Mouse (Mus musculus) liver, postnatal 0 days (tissue): Measurements from ENCODE around the gene Col7a1. TPM values are rescaled to one million over a fixed set of nuclear protein-coding genes. Genes with fewer than 3 reads are reported as not detected.

Source experiments
- ATAC-seq: fragments of 200-750 bp; cut with Nextera tagmentation; 2 replicates; pipeline ENCODE4 v1.8.0; 2017; ENCODE audit warnings: mild to moderate bottlenecking, moderate library complexity
- DNase-seq: peaks from one replicate; pipeline ENCODE4 v3.0.0-alpha.2; 2016
- H3K27ac ChIP-seq: fragments of 300-500 bp; sonication (generic); 2 replicates; pipeline ENCODE4 v1.5.1; 2014; ENCODE audit warnings: antibody characterized with exemption, moderate library complexity, mild to moderate bottlenecking, low read depth
- H3K27me3 ChIP-seq: fragments of 300-500 bp; sonication (generic); 2 replicates; pipeline ENCODE4 v1.6.1; 2014; ENCODE audit warnings: low read length, control low read depth, mixed read lengths; ENCODE audit not compliant: insufficient read depth
- H3K36me3 ChIP-seq: fragments of 300-500 bp; sonication (generic); replicated peaks from 2 replicates; pipeline ENCODE4 v1.6.1; 2014; ENCODE audit warnings: mild to moderate bottlenecking, control low read depth, low read length, moderate library complexity, mixed read lengths; ENCODE audit not compliant: insufficient read depth
- H3K4me1 ChIP-seq: fragments of 300-500 bp; sonication (generic); 2 replicates; pipeline ENCODE4 v1.6.1; 2014; ENCODE audit warnings: antibody characterized with exemption, mild to moderate bottlenecking, control low read depth; ENCODE audit not compliant: insufficient read depth
- H3K4me2 ChIP-seq: fragments of 300-500 bp; sonication (generic); 2 replicates; pipeline ENCODE4 v1.6.1; 2014; ENCODE audit warnings: low read depth, mild to moderate bottlenecking, low read length, moderate library complexity, mixed read lengths
- H3K4me3 ChIP-seq: fragments of 300-500 bp; sonication (generic); 2 replicates; pipeline ENCODE4 v1.5.1; 2014; ENCODE audit warnings: low read depth, low read length
- H3K9ac ChIP-seq: fragments of 300-500 bp; sonication (generic); replicated peaks from 2 replicates; pipeline ENCODE4 v1.6.1; 2014; ENCODE audit warnings: mild to moderate bottlenecking, moderate library complexity
- H3K9me3 ChIP-seq: fragments of 300-500 bp; sonication (generic); 2 replicates; pipeline ENCODE4 v1.6.1; 2016; ENCODE audit warnings: mild to moderate bottlenecking, control low read depth, low read length, mixed read lengths
- CTCF ChIP-seq: sonication (generic); IDR thresholded peaks from 2 replicates; pipeline ENCODE4 v1.5.1; 2016; ENCODE audit warnings: antibody characterized with exemption, low read depth
- EP300 ChIP-seq: IDR thresholded peaks from 2 replicates; pipeline ENCODE4 v1.6.1; 2016; ENCODE audit warnings: antibody characterized with exemption, low read depth, mild to moderate bottlenecking
- WGBS: fragments of 180-500 bp; shearing (Covaris S2); extraction: QIAGEN DNeasy Blood & Tissue Kit; methylation state at CpG from one replicate; pipeline ENCODE4 v1.1.7; 2014; ENCODE audit not compliant: insufficient replicate concordance; 5-methylcytosine and 5-hydroxymethylcytosine counted together
- polyA plus RNA-seq: library from polyadenylated mRNA; unstranded; fragments of >200 nt; fragmentation: Nextera tagmentation; extraction: Ambion mirVana; gene quantifications from 2 replicates; pipeline ENCODE4 v1.2.1, GENCODE M21; 2015

The Col7a1 gene
- 0.05 and 0.13 TPM in 2 replicates for polyA plus RNA-seq

- WGBS = 14% methylated on average over 15 of the region's 15 CpGs
- no peak for TF ChIP-seq CTCF
- no peak for TF ChIP-seq EP300
Measured at GRCm38 (mm10) chr9:108953081-108953636, at the start of gene Col7a1. Gene Col7a1, plus strand, starts transcription at chr9:108953586.

GRCm38 (mm10) chr9:108912308-108912707, 41.1 kb upstream of the Col7a1 start:
- Histone ChIP-seq H3K27me3 (no peaks in the 10 kb centered on the region), H3K4me2 (no peak overlapping the region), H3K9ac (no peak overlapping the region), H3K36me3 (no peaks in the 10 kb centered on the region), H3K4me1 (no peaks in the 10 kb centered on the region), H3K9me3 (no peaks in the 10 kb centered on the region), H3K27ac (no peak overlapping the region), H3K4me3 (no peak overlapping the region)
- 0 out of 2 replicates have a peak, but pooled peaks have one; percentile 21 for ATAC-seq
- no peak for DNase-seq
- WGBS = 58% methylated on average over 6 of the region's 6 CpGs
- TF ChIP-seq EP300 = no peak
- no peak for TF ChIP-seq CTCF

More at GRCm38 (mm10) chr9:108953081-108953636, at the start of gene Col7a1:
- ATAC-seq (no peak), DNase-seq (no peak)
- Histone ChIP-seq H3K9ac (no peak within 1 kb of the TSS), H3K27me3 (peaks cover 13% of the 10 kb centered on the region; the same call in 1 of the 2 replicates), H3K4me2 (no peak within 1 kb of the TSS), H3K4me3 (no peak within 1 kb of the TSS), H3K27ac (no peak within 1 kb of the TSS), H3K9me3 (no peaks in the 10 kb centered on the region), H3K4me1 (no peaks in the 10 kb centered on the region), H3K36me3 (peaks cover 24% of the 10 kb centered on the region)

GRCm38 (mm10) chr9:108913161-108913560, 40.2 kb upstream of the Col7a1 start:
- 80% methylated on average over 7 of the region's 7 CpGs for WGBS
- Histone ChIP-seq H3K27me3 (no peaks in the 10 kb centered on the region), H3K9me3 (no peaks in the 10 kb centered on the region), H3K36me3 (no peaks in the 10 kb centered on the region), H3K4me3 (no peak overlapping the region), H3K27ac (no peak overlapping the region), H3K9ac (no peak overlapping the region), H3K4me2 (no peak overlapping the region), H3K4me1 (no peaks in the 10 kb centered on the region)
- DNase-seq = no peak
- ATAC-seq = no peak
- no peak for TF ChIP-seq EP300
- TF ChIP-seq CTCF = no peak

DNA sequence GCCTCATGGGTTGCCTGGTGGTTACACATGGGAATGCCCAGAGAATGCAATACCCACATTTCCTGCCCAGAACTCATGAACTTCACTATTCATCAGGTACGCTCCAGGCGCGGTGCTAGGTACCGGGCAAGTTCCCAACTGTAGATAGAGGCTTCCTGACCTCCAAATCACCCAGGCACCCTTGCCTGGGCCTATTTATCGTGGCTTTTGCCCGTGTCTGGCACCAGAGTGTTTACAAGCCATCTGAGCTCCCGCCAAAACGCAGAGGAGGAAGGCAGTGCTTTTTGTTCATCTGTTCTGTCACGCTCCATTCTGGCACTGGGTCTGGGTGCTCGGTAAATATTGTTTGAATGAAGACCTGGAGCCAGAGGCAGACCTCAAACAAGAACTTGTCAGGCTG, 39.8 kb upstream of the Col7a1 start:
- no peak overlapping the region for H3K27ac ChIP-seq
- no peaks in the 10 kb centered on the region for H3K36me3 ChIP-seq
- no peak overlapping the region for H3K9ac ChIP-seq
- H3K4me3 ChIP-seq = no peak overlapping the region
- no peak for ATAC-seq
- TF ChIP-seq CTCF (no peak), EP300 (no peak)
- WGBS = 73% methylated on average over 10 of the region's 10 CpGs
- H3K4me1 ChIP-seq = no peaks in the 10 kb centered on the region
- H3K27me3 ChIP-seq = no peaks in the 10 kb centered on the region
- no peak for DNase-seq
- H3K4me2 ChIP-seq = no peak overlapping the region
- no peaks in the 10 kb centered on the region for H3K9me3 ChIP-seq

DNA sequence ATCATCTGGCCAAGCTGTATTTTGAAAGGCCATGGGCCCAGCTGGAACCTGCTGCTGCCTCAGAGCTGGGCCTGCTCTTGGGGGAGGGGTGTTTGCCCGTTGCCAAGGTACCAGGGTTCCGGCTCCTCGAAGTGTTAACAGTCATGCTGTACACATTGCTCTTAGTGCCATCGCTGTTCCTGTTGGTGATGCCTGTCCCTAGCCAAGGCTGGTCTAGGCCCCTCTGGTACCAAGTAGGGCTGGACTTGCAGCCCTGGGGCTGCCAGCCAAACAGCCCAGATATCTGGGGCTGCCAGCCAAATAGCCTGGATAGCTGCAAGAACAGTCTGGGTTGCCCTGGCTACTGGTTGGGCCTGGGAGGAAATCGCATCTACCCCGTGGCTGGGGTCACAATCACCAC, 38.9 kb upstream of the Col7a1 start, which contains the start of gene Tmem89:
Gene Tmem89 (plus strand): TSS at position 129 of the 400 bp plus-strand sequence.
- Histone ChIP-seq H3K9me3 (no peaks in the 10 kb centered on the region), H3K27ac (no peak within 1 kb of the TSS), H3K4me3 (no peak within 1 kb of the TSS), H3K27me3 (no peaks in the 10 kb centered on the region), H3K4me1 (no peaks in the 10 kb centered on the region), H3K36me3 (no peaks in the 10 kb centered on the region), H3K9ac (no peak within 1 kb of the TSS), H3K4me2 (no peak within 1 kb of the TSS)
- DNase-seq = no peak
- ATAC-seq = no peak
- no peak for TF ChIP-seq CTCF
- no peak for TF ChIP-seq EP300
- WGBS = 82% methylated on average over 6 of the region's 6 CpGs

DNA sequence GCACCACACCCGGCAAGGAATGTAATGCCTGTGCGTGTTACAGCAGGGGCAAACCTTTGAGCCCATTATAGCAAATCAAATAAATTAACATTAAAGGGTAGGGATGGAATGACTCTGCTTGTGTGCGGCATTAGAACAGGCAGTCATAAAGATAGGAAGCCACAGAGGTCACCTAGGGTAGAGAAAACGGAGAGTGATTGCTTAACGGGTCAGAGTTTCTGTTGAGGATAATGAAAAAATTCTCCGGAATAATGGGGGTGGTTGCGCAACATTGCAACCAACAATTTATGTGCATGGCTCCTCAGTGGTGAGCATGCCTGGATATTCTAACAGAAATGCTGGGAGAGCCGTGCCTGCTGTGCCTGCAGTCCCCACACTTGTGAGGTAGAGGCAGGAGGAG, 27.5 kb upstream of the Col7a1 start:
- H3K27me3 ChIP-seq = no peaks in the 10 kb centered on the region
- H3K36me3 ChIP-seq = no peaks in the 10 kb centered on the region
- H3K9ac ChIP-seq = no peak overlapping the region
- H3K9me3 ChIP-seq = no peaks in the 10 kb centered on the region
- H3K4me3 ChIP-seq = no peak overlapping the region
- DNase-seq (no peak), ATAC-seq (no peak; the same call in 1 of the 2 replicates)
- WGBS = 46% methylated on average over 8 of the region's 8 CpGs
- no peak overlapping the region for H3K4me2 ChIP-seq
- no peaks in the 10 kb centered on the region for H3K4me1 ChIP-seq
- no peak overlapping the region for H3K27ac ChIP-seq
- TF ChIP-seq EP300 (no peak), CTCF (no peak)
